Mouse (Mus musculus): Measurements from ENCODE around the gene Gm17416. TPM values are rescaled to one million over a fixed set of nuclear protein-coding genes. Genes with fewer than 3 reads are reported as not detected.

Gene Gm17416
- total RNA-seq, 1 experiment from 2014 or later = not detected

DNA sequence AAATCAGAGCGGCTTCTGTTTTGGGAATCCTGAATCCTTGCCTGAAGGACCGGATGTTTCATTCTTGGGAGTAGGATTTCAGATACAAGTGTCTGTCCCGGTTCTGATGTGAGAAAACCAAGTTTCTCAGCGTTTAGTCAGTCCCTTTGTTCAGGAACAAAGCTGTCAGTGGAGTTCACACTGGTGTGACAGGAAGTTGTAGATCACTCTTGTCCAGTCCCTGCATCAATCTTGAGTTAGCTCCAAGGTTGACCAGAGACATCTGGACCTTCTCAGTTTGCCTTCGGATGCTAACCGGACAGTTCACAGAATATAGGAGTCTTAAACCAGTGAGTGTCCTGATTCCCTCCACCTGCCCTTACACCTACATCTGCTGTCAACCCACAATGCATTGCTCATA is 38.6 kb downstream of the Gm17416 start:
- DNase-seq = no peak

GRCm38 (mm10) chr2:152608719-152609118 is 39.6 kb downstream of the Gm17416 start:
- no peak for DNase-seq

DNA sequence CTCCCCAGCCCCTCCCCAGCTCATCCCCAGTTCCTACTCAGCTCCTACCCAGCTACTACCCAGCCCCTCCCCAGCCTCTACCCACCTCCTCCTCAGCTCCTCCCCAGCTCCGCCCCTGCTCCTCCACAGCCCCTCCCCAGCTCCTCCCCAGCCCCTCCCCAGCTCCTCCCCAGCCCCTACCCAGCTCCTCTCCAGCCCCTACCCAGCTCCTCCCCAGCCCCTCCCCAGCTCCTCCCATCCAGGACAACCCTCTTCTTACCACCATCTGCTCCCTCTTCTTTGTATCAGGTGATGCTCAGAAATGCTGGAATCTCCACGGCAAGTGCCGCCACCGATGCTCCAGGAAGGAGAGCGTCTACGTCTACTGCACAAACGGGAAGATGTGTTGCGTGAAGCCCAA is 43.1 kb downstream of the Gm17416 start:
- no peak for DNase-seq

DNA sequence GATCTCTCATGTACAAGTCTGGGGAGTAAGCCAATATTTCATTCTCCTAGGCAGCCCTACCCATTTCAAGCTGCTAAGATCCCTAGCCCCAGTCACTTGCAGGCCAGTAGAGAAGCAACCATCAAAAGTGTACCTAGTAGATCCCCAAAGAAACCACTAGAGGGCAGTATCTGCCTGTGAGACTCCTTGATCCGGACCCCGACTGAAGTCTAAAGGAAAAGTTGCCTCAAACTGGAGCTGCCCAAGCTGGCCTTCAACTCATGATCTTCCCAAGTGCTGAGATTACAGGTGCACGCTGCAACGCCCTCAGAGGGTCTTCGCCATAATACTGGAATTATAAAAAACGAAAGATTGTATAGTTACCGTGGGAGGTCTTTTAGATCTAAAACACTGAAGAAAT is 46.4 kb downstream of the Gm17416 start:
- DNase-seq = peak; percentile 74

GRCm38 (mm10) chr2:152616470-152616869 is 47.3 kb downstream of the Gm17416 start:
- no peak for DNase-seq

DNA sequence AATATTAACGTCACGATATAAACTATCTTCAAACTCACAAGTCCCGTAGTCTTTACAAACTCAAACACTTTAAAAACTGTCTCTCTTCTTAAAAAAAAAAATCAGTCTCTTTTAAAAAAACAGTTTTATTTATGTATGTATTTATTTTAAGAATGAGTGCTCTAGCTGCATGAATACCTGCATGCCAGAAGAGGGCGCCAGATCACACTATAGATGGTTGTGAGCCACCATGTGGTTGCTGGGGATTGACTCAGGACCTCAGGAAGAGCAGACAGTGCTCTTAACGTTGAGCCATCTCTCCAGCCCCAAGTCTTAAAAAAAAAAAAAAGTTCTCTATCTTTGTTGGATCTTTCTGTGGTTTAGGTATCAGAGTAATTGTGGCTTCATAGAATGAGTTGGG is 48.2 kb downstream of the Gm17416 start:
- no peak for DNase-seq

Other genes starting within 250 kb of the Gm17416 start
- gene Rbck1, start 236.7 kb upstream of the Gm17416 start, total RNA-seq (2021) = 104 and 107 TPM in 2 replicates
- 4.5 and 6.0 TPM in 2 replicates for gene Trib3, start 225.3 kb upstream of the Gm17416 start, total RNA-seq (2021)
- gene Nrsn2, start 192.7 kb upstream of the Gm17416 start, total RNA-seq (2021) = 2.8 and 3.0 TPM in 2 replicates
- gene Sox12, start 171.3 kb upstream of the Gm17416 start, total RNA-seq (2021) = 14.7 and 16.0 TPM in 2 replicates
- gene Zcchc3, start 154.3 kb upstream of the Gm17416 start, total RNA-seq (2021) = 8.3 and 9.9 TPM in 2 replicates
- 0.37 and 0.38 TPM in 2 replicates for gene 6820408C15Rik, start 153.8 kb upstream of the Gm17416 start, total RNA-seq (2021)
- not detected in 2 replicates for gene Defb23, start 104.7 kb upstream of the Gm17416 start, total RNA-seq (2021)
- not detected in 2 replicates for gene Defb20, start 92.3 kb upstream of the Gm17416 start, total RNA-seq (2021)
- not detected in 2 replicates for gene Defb22, start 79.2 kb upstream of the Gm17416 start, total RNA-seq (2021)
- not detected in 2 replicates for gene Defb26, start 57.6 kb upstream of the Gm17416 start, total RNA-seq (2021)
- gene Defb28, start 51.1 kb upstream of the Gm17416 start, total RNA-seq (2021) = not detected in 2 replicates
- not detected in 2 replicates for gene Defb29, start 29.2 kb upstream of the Gm17416 start, total RNA-seq (2021)
- not detected in 2 replicates for gene Defb21, start 3.4 kb downstream of the Gm17416 start, total RNA-seq (2021)
- 2.0 and 2.5 TPM in 2 replicates for gene Defb19, start 11.0 kb downstream of the Gm17416 start, total RNA-seq (2021)
- gene Defb45, start 30.1 kb downstream of the Gm17416 start, total RNA-seq (2021) = not detected in 2 replicates
- not detected in 2 replicates for gene Defb36, start 35.0 kb downstream of the Gm17416 start, total RNA-seq (2021)
- 1.6 TPM in 1 of 2 replicates, not detected in the other for gene Defb25, start 53.7 kb downstream of the Gm17416 start, total RNA-seq (2021)
- 8.3 and 9.8 TPM in 2 replicates for gene Rem1, start 57.6 kb downstream of the Gm17416 start, total RNA-seq (2021)
- 123 and 139 TPM in 2 replicates for gene H13, start 100.1 kb downstream of the Gm17416 start, total RNA-seq (2021)
- 26.6 and 28.0 TPM in 2 replicates for gene Mcts2, start 117.7 kb downstream of the Gm17416 start, total RNA-seq (2021)
- gene Id1, start 166.9 kb downstream of the Gm17416 start, total RNA-seq (2021) = 136 and 138 TPM in 2 replicates
- 6.3 and 7.7 TPM in 2 replicates for gene Cox4i2, start 184.8 kb downstream of the Gm17416 start, total RNA-seq (2021)

Data from adrenal gland, postnatal 14 days (tissue).